Mouse (Mus musculus): ENCODE data around the gene Agr2.

GRCm38 (mm10) chr12:35981732-35982360, 10.9 kb upstream of the Agr2 start:
- TF ChIP-seq POLR2A (IDR thresholded peaks at IDR 0.05; ENCODE audit: extremely low read depth, insufficient read depth, low read length) (no peak), CTCF (IDR thresholded peaks at IDR 0.05; ENCODE audit: extremely low read depth, insufficient read depth, low read length) (no peak)

Measured in cortical plate, adult 2 months (tissue).